Mouse (Mus musculus) lung, postnatal 0 days (tissue): ENCODE measurements around the gene A030014E15Rik.

Experiments used
- CTCF ChIP-seq: IDR thresholded peaks from 2 replicates; pipeline ENCODE4 v1.5.1; 2016; ENCODE audit warnings: antibody characterized with exemption, mild to moderate bottlenecking
- EP300 ChIP-seq: IDR thresholded peaks from 2 replicates; pipeline ENCODE4 v1.6.1; 2016; ENCODE audit warnings: antibody characterized with exemption, mild to moderate bottlenecking, control low read depth

DNA sequence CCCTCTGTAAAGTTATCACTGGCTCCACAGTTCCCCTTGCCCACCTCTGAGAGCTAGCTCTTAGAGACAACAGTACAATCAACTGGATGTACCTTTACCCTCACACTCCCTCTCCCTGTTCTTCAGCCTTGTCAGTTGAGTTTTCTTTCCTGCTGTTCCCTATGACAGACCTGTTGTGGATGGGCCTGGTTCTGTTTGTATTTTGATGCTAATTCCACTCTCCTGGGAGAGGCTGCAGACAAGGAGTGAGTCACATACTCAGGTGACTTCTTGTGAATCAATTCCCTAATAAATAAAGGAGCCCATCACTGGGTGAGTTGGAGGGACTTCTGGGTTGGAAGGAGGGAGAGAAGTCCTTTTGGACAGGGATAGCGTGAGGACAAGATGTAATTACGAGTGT lies 23.9 kb downstream of the A030014E15Rik start:
- TF ChIP-seq EP300, result no peak
- TF ChIP-seq CTCF, result no peak
